In genomic region chr5:146867246-146867945, GRCm38 (mm10) we compare ENCODE assay signal across 8 mouse cellular contexts. TPM values are rescaled to one million over a fixed set of nuclear protein-coding genes. Genes with fewer than 3 reads are reported as not detected.
DNase-seq lines count a peak whose midpoint lies in the region; ATAC-seq lines count a peak whose summit lies in the region.

No protein-coding gene starts in this region.

- 6% methylated on average over 19 of the region's 19 CpGs for WGBS in embryonic facial prominence, embryonic 13.5 days
- 4% methylated on average over 19 of the region's 19 CpGs for WGBS in heart, embryonic 10.5 days
- WGBS in liver, embryonic 13.5 days (ENCODE audit: insufficient replicate concordance) = 3% methylated on average over 19 of the region's 19 CpGs

- no peak overlapping the region for H3K27ac ChIP-seq in embryonic facial prominence, embryonic 13.5 days
- H3K27ac ChIP-seq in heart, embryonic 10.5 days = peak overlapping the region; percentile 83
- H3K27ac ChIP-seq in liver, embryonic 13.5 days = peak overlapping the region; percentile 85

- H3K4me3 ChIP-seq in embryonic facial prominence, embryonic 13.5 days = peak overlapping the region; percentile 22
- peak overlapping the region; percentile 54 for H3K4me3 ChIP-seq in heart, embryonic 10.5 days
- H3K4me3 ChIP-seq in liver, embryonic 13.5 days (replicated peaks) = peak overlapping the region; percentile 21

- H3K9me3 ChIP-seq in embryonic facial prominence, embryonic 13.5 days = no peaks in the 10 kb centered on the region
- H3K9me3 ChIP-seq in heart, embryonic 10.5 days = no peaks in the 10 kb centered on the region
- H3K9me3 ChIP-seq in liver, embryonic 13.5 days (replicated peaks) = no peaks in the 10 kb centered on the region

- H3K27me3 ChIP-seq in embryonic facial prominence, embryonic 13.5 days = no peaks in the 10 kb centered on the region
- no peaks in the 10 kb centered on the region for H3K27me3 ChIP-seq in heart, embryonic 10.5 days (ENCODE audit: insufficient read depth, poor library complexity, severe bottlenecking)
- H3K27me3 ChIP-seq in liver, embryonic 13.5 days = 0 out of 2 replicates have a peak, but pooled peaks cover 7% of the 10 kb centered on the region

- H3K9ac ChIP-seq in embryonic facial prominence, embryonic 13.5 days = peak overlapping the region; percentile 16; the same call in 1 of the 2 replicates
- H3K9ac ChIP-seq in liver, embryonic 13.5 days = peak overlapping the region; percentile 58

- DNase-seq in 3T3-L1 (ENCODE audit: low read depth, low spot score) = peak; percentile 87
- DNase-seq in T-cell, adult 2 months (ENCODE audit: low spot score) = peak; percentile 81
- no peak for DNase-seq in heart, embryonic 10.5 days (ENCODE audit: low spot score)
- DNase-seq in kidney, postnatal 10 days = peak; percentile 54
- DNase-seq in liver, embryonic 13.5 days = peak; percentile 54
- peak; percentile 29 for DNase-seq in neural tube, embryonic 10.5 days (ENCODE audit: extremely low spot score, low spot score)
- DNase-seq in testis, postnatal 14 days (ENCODE audit: low spot score) = peak; percentile 60

- H3K36me3 ChIP-seq in embryonic facial prominence, embryonic 13.5 days = no peaks in the 10 kb centered on the region
- H3K36me3 ChIP-seq in heart, embryonic 10.5 days = no peaks in the 10 kb centered on the region
- no peaks in the 10 kb centered on the region for H3K36me3 ChIP-seq in liver, embryonic 13.5 days

- peaks cover 7% of the 10 kb centered on the region; the same call in 1 of the 2 replicates for H3K4me1 ChIP-seq in embryonic facial prominence, embryonic 13.5 days
- peaks cover 16% of the 10 kb centered on the region for H3K4me1 ChIP-seq in heart, embryonic 10.5 days
- peaks cover 37% of the 10 kb centered on the region for H3K4me1 ChIP-seq in liver, embryonic 13.5 days (replicated peaks)

- no peak for ATAC-seq in embryonic facial prominence, embryonic 13.5 days (ENCODE audit: insufficient number of reproducible peaks, insufficient read depth, low FRiP score, low TSS enrichment, low read depth)
- ATAC-seq in liver, embryonic 13.5 days (ENCODE audit: low read depth) = peak; percentile 86

- H3K4me2 ChIP-seq in embryonic facial prominence, embryonic 13.5 days = peak overlapping the region; percentile 53
- H3K4me2 ChIP-seq in liver, embryonic 13.5 days = peak overlapping the region; percentile 65

RNA-seq across cellular contexts. Expression of gene Rasl11a, which starts 22.5 kb away (rescaled TPM):
- polyA plus RNA-seq in embryonic facial prominence, embryonic 13.5 days (2015; fragmentation: Nextera tagmentation; extraction: Ambion mirVana) = 12.4 and 14.6 TPM in 2 replicates
- 11.1 and 15.1 TPM in 2 replicates for polyA plus RNA-seq in heart, embryonic 10.5 days (2016; fragmentation: Nextera tagmentation; extraction: Ambion mirVana)
- polyA plus RNA-seq in liver, embryonic 13.5 days (2015; fragmentation: Nextera tagmentation; extraction: Ambion mirVana) = 2.9 and 3.1 TPM in 2 replicates

RNA-seq across cellular contexts. Expression of gene Rpl21, which starts 34.7 kb away (rescaled TPM):
- polyA plus RNA-seq in embryonic facial prominence, embryonic 13.5 days (2015; fragmentation: Nextera tagmentation; extraction: Ambion mirVana) = 568 and 633 TPM in 2 replicates
- polyA plus RNA-seq in heart, embryonic 10.5 days (2016; fragmentation: Nextera tagmentation; extraction: Ambion mirVana) = 412 and 477 TPM in 2 replicates
- polyA plus RNA-seq in liver, embryonic 13.5 days (2015; fragmentation: Nextera tagmentation; extraction: Ambion mirVana) = 460 and 482 TPM in 2 replicates
